In genomic region chr17:80205657-80206056, GRCm38 (mm10) we compare ENCODE assay signal across 8 mouse cellular contexts. TPM values are rescaled to one million over a fixed set of nuclear protein-coding genes. Genes with fewer than 3 reads are reported as not detected.
DNase-seq lines count a peak whose midpoint lies in the region; ATAC-seq lines count a peak whose summit lies in the region.

No protein-coding gene starts in this region.

- H3K4me3 ChIP-seq in kidney, embryonic 14.5 days (ENCODE audit: low read length): peak overlapping the region; percentile 90
- H3K4me3 ChIP-seq in brown adipose tissue, adult 24 weeks (ENCODE audit: insufficient read depth, low read depth, low read length): peak overlapping the region; percentile 97
- H3K4me3 ChIP-seq in hindbrain, embryonic 15.5 days: peak overlapping the region; percentile 96
- H3K4me3 ChIP-seq in midbrain, embryonic 15.5 days: peak overlapping the region; percentile 74

- no peak for ATAC-seq in kidney, embryonic 14.5 days (ENCODE audit: low FRiP score, low TSS enrichment)
- ATAC-seq in hindbrain, embryonic 15.5 days (ENCODE audit: low FRiP score, low read depth): no peak
- no peak for ATAC-seq in midbrain, embryonic 15.5 days (replicated peaks)

- 0 out of 2 replicates have a peak overlapping the region, but pooled peaks have one; percentile 99 for H3K27ac ChIP-seq in kidney, embryonic 14.5 days (ENCODE audit: low read depth, low read length)
- H3K27ac ChIP-seq in brown adipose tissue, adult 24 weeks (replicated peaks; ENCODE audit: low read depth, low read length): no peak overlapping the region
- peak overlapping the region; percentile 97 for H3K27ac ChIP-seq in hindbrain, embryonic 15.5 days (replicated peaks)
- peak overlapping the region; percentile 99 for H3K27ac ChIP-seq in midbrain, embryonic 15.5 days

- no peaks in the 10 kb centered on the region for H3K27me3 ChIP-seq in kidney, embryonic 14.5 days (ENCODE audit: control insufficient read depth, insufficient read depth, low read length)
- H3K27me3 ChIP-seq in hindbrain, embryonic 15.5 days: no peaks in the 10 kb centered on the region
- no peaks in the 10 kb centered on the region for H3K27me3 ChIP-seq in midbrain, embryonic 15.5 days (replicated peaks)

- DNase-seq in kidney, adult 18-20 months: no peak
- no peak for DNase-seq in cerebellum, adult 9-10 months
- DNase-seq in cerebellum, adult 8-10 months: no peak
- DNase-seq in cerebellum, adult 11 months: no peak

- H3K36me3 ChIP-seq in kidney, embryonic 14.5 days (ENCODE audit: control insufficient read depth, insufficient read depth, low read length): peaks cover 44% of the 10 kb centered on the region
- peaks cover 35% of the 10 kb centered on the region for H3K36me3 ChIP-seq in hindbrain, embryonic 15.5 days
- peaks cover 24% of the 10 kb centered on the region for H3K36me3 ChIP-seq in midbrain, embryonic 15.5 days (replicated peaks)

- WGBS in kidney, embryonic 14.5 days: 15% methylated on average over 5 of the region's 5 CpGs
- 28% methylated on average over 5 of the region's 5 CpGs for WGBS in hindbrain, embryonic 15.5 days
- WGBS in midbrain, embryonic 15.5 days: 33% methylated on average over 5 of the region's 5 CpGs

- H3K4me2 ChIP-seq in kidney, embryonic 14.5 days (replicated peaks; ENCODE audit: low read depth, low read length): peak overlapping the region; percentile 75
- H3K4me2 ChIP-seq in hindbrain, embryonic 15.5 days: peak overlapping the region; percentile 94
- H3K4me2 ChIP-seq in midbrain, embryonic 15.5 days: peak overlapping the region; percentile 80

- H3K9me3 ChIP-seq in kidney, embryonic 14.5 days (ENCODE audit: control insufficient read depth, low read length): no peaks in the 10 kb centered on the region
- H3K9me3 ChIP-seq in hindbrain, embryonic 15.5 days: no peaks in the 10 kb centered on the region
- H3K9me3 ChIP-seq in midbrain, embryonic 15.5 days: no peaks in the 10 kb centered on the region

- H3K9ac ChIP-seq in kidney, embryonic 14.5 days (ENCODE audit: low read depth, low read length): peak overlapping the region; percentile 99
- peak overlapping the region; percentile 81 for H3K9ac ChIP-seq in hindbrain, embryonic 15.5 days
- peak overlapping the region; percentile 90 for H3K9ac ChIP-seq in midbrain, embryonic 15.5 days

- peaks cover 7% of the 10 kb centered on the region; the same call in 1 of the 2 replicates for H3K4me1 ChIP-seq in kidney, embryonic 14.5 days (ENCODE audit: control insufficient read depth, insufficient read depth, low read length)
- no peaks in the 10 kb centered on the region for H3K4me1 ChIP-seq in brown adipose tissue, adult 24 weeks (ENCODE audit: control insufficient read depth, insufficient read depth, insufficient read length, low read length)
- peaks cover 14% of the 10 kb centered on the region for H3K4me1 ChIP-seq in hindbrain, embryonic 15.5 days (replicated peaks)
- H3K4me1 ChIP-seq in midbrain, embryonic 15.5 days: peaks cover 19% of the 10 kb centered on the region

RNA-seq across cellular contexts. Expression of gene Srsf7, which starts 1.4 kb away (rescaled TPM):
- polyA plus RNA-seq in kidney, embryonic 14.5 days (2014; fragmentation: Nextera tagmentation; extraction: Ambion mirVana): 756 and 811 TPM in 2 replicates
- 33.3 and 35.9 TPM in 2 replicates for polyA plus RNA-seq in brown adipose tissue, adult 24 weeks (2012; ENCODE audit: insufficient read depth, insufficient read length, missing spikeins)
- 372 and 395 TPM in 2 replicates for polyA plus RNA-seq in hindbrain, embryonic 15.5 days (2015; fragmentation: Nextera tagmentation; extraction: Ambion mirVana)
- 417 and 424 TPM in 2 replicates for polyA plus RNA-seq in midbrain, embryonic 15.5 days (2015; fragmentation: Nextera tagmentation; extraction: Ambion mirVana)

RNA-seq across cellular contexts. Expression of gene Ttc39d, which starts 1.6 kb away (rescaled TPM):
- 0.11 TPM in 1 of 2 replicates, not detected in the other for polyA plus RNA-seq in kidney, embryonic 14.5 days (2014; fragmentation: Nextera tagmentation; extraction: Ambion mirVana)
- not detected in 2 replicates for polyA plus RNA-seq in brown adipose tissue, adult 24 weeks (2012; ENCODE audit: insufficient read depth, insufficient read length, missing spikeins)
- 0.08 and 0.29 TPM in 2 replicates for polyA plus RNA-seq in hindbrain, embryonic 15.5 days (2015; fragmentation: Nextera tagmentation; extraction: Ambion mirVana)
- polyA plus RNA-seq in midbrain, embryonic 15.5 days (2015; fragmentation: Nextera tagmentation; extraction: Ambion mirVana): 0.06 and 0.22 TPM in 2 replicates

RNA-seq across cellular contexts. Expression of gene Gemin6, which starts 18.6 kb away (rescaled TPM):
- 49.0 and 61.9 TPM in 2 replicates for polyA plus RNA-seq in kidney, embryonic 14.5 days (2014; fragmentation: Nextera tagmentation; extraction: Ambion mirVana)
- polyA plus RNA-seq in brown adipose tissue, adult 24 weeks (2012; ENCODE audit: insufficient read depth, insufficient read length, missing spikeins): 4.9 and 8.4 TPM in 2 replicates
- 17.6 and 23.8 TPM in 2 replicates for polyA plus RNA-seq in hindbrain, embryonic 15.5 days (2015; fragmentation: Nextera tagmentation; extraction: Ambion mirVana)
- polyA plus RNA-seq in midbrain, embryonic 15.5 days (2015; fragmentation: Nextera tagmentation; extraction: Ambion mirVana): 18.1 and 21.5 TPM in 2 replicates

Comparison
In these comparisons a context has a peak if more than half of its experiments do, and no peak if none do; other contexts are left out.
1. RNA of gene Srsf7, which starts 1.4 kb away (polyA plus RNA-seq): 756 to 811 TPM in kidney, embryonic 14.5 days, 417 to 424 TPM in midbrain, embryonic 15.5 days and 372 to 395 TPM in hindbrain, embryonic 15.5 days; 33.3 to 35.9 TPM in brown adipose tissue, adult 24 weeks; every median in the first group is over 10 times any median in the second.
2. Peak in every context shown above with its lines, with median percentiles within 50 percentile points of each other: H3K4me2 ChIP-seq, H3K4me3 ChIP-seq and H3K9ac ChIP-seq.